Mouse (Mus musculus) midbrain, embryonic 14.5 days (tissue): Measurements from ENCODE around the gene Nwd1. TPM values are rescaled to one million over a fixed set of nuclear protein-coding genes. Genes with fewer than 3 reads are reported as not detected.

Experiments used
- ATAC-seq: fragments of 200-750 bp; cut with Nextera tagmentation; 2 replicates; pipeline ENCODE4 v1.8.0; 2017; ENCODE audit warnings: moderate number of reproducible peaks, moderate library complexity; ENCODE audit not compliant: low FRiP score, low TSS enrichment
- DNase-seq: peaks from one replicate; pipeline ENCODE4 v3.0.0-alpha.2; 2015
- H3K27ac ChIP-seq: fragments of 300-500 bp; sonication (generic); replicated peaks from 2 replicates; pipeline ENCODE4 v1.5.1; 2014; ENCODE audit warnings: mild to moderate bottlenecking, low read depth, low read length, moderate library complexity
- H3K27me3 ChIP-seq: fragments of 300-500 bp; sonication (generic); 2 replicates; pipeline ENCODE4 v1.6.1; 2014; ENCODE audit warnings: low read length, control low read depth, mixed read lengths; ENCODE audit not compliant: control insufficient read depth, insufficient read depth
- H3K36me3 ChIP-seq: fragments of 300-500 bp; sonication (generic); 2 replicates; pipeline ENCODE4 v1.6.1; 2014; ENCODE audit warnings: low read length, control low read depth; ENCODE audit not compliant: control insufficient read depth, insufficient read depth
- H3K4me1 ChIP-seq: fragments of 300-500 bp; sonication (generic); 2 replicates; pipeline ENCODE4 v1.6.1; 2014; ENCODE audit warnings: mild to moderate bottlenecking, antibody characterized with exemption, low read length, control low read depth; ENCODE audit not compliant: control insufficient read depth, insufficient read depth
- H3K4me2 ChIP-seq: fragments of 300-500 bp; sonication (generic); 2 replicates; pipeline ENCODE4 v1.6.1; 2014; ENCODE audit warnings: mild to moderate bottlenecking, low read length, moderate library complexity
- H3K4me3 ChIP-seq: fragments of 300-500 bp; sonication (generic); replicated peaks from 2 replicates; pipeline ENCODE4 v1.5.1; 2014; ENCODE audit warnings: low read depth, low read length
- H3K9ac ChIP-seq: fragments of 300-500 bp; sonication (generic); replicated peaks from 2 replicates; pipeline ENCODE4 v1.6.1; 2014; ENCODE audit warnings: mild to moderate bottlenecking, low read length, moderate library complexity
- H3K9me3 ChIP-seq: fragments of 300-500 bp; sonication (generic); 2 replicates; pipeline ENCODE4 v1.6.1; 2016; ENCODE audit warnings: low read length, control low read depth, mixed read lengths; ENCODE audit not compliant: control insufficient read depth
- WGBS: fragments of 180-500 bp; shearing (Covaris S2); extraction: QIAGEN DNeasy Blood & Tissue Kit; methylation state at CpG from one replicate; pipeline ENCODE4 v1.1.7; 2014; 5-methylcytosine and 5-hydroxymethylcytosine counted together
- microRNA-seq: library from miRNA; unstranded; fragments of <30 nt; microRNA quantifications from one replicate; pipeline ENCODE4, GENCODE M21; 2016
- polyA plus RNA-seq: library from polyadenylated mRNA; unstranded; fragments of >200 nt; fragmentation: Nextera tagmentation; extraction: Ambion mirVana; gene quantifications from 2 replicates; pipeline ENCODE4 v1.2.1, GENCODE M21; 2014

Nwd1 gene
- polyA plus RNA-seq, 1 experiment from 2014 or later: 1.1 TPM

DNA sequence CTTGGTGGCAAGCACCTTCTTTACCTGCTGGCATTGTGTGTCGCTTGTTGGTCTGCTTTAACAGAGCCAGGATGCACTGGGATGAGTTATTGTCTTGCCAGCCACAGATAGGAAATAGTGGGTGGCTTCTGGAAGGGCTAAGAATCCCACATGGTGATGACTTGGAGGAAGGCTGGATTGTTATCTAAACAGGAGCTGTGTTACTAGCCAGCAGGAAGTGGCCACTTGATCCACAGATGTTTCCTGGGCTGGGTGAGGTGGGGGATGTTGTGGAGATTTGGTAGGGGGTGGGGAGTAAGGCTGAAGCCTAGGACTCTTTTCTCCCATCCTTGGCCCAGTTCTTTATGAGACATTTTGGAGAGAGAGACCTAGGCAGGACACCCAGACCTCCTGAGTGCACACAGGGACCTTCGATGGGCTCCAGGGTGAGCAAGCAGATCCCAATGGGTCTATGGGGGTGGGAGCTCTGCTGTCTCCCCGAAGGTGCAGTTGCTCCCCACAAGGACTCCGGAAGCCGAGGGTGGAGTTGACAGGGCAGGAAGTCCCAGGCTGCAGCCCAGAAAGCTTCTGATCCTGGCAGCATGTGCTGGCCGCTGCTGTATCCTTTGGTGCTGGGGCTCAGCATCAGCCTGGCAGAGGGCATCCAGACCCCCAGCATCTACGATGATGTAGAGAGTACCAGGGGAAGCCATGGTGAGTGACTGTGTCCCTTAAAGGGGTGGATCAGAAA, 115.0 kb downstream of the Nwd1 start, which contains the start of gene F2rl3:
F2rl3 (plus strand) TSS at position 559 of the 730 bp plus-strand sequence.
- H3K4me2 ChIP-seq: no peak within 1 kb of the TSS
- H3K9me3 ChIP-seq: no peaks in the 10 kb centered on the region
- ATAC-seq (no peak), DNase-seq (no peak)
- no peaks in the 10 kb centered on the region for H3K4me1 ChIP-seq
- peaks cover 23% of the 10 kb centered on the region for H3K36me3 ChIP-seq
- 88% methylated on average over 7 of the region's 7 CpGs for WGBS
- no peaks in the 10 kb centered on the region for H3K27me3 ChIP-seq
- no peak within 1 kb of the TSS for H3K9ac ChIP-seq
- no peak within 1 kb of the TSS for H3K4me3 ChIP-seq
- H3K27ac ChIP-seq: no peak within 1 kb of the TSS

DNA sequence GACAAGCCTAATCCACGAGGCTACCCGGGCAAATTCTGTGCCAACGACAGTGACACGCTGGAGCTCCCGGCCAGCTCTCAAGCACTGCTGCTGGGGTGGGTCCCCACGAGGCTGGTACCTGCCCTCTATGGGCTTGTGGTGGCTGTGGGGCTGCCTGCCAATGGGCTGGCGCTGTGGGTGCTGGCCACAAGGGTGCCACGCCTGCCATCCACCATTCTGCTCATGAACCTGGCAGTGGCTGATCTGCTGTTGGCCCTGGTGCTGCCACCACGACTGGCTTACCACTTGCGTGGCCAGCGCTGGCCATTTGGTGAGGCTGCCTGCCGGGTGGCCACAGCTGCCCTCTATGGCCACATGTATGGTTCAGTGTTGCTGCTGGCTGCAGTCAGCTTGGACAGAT, 115.8 kb downstream of the Nwd1 start:
- no peak overlapping the region for H3K4me2 ChIP-seq
- H3K4me1 ChIP-seq: peaks cover 7% of the 10 kb centered on the region; the same call in 1 of the 2 replicates
- no peak overlapping the region for H3K4me3 ChIP-seq
- H3K36me3 ChIP-seq: peaks cover 15% of the 10 kb centered on the region
- no peak overlapping the region for H3K27ac ChIP-seq
- ATAC-seq (no peak), DNase-seq (no peak)
- no peak overlapping the region for H3K9ac ChIP-seq
- no peaks in the 10 kb centered on the region for H3K27me3 ChIP-seq
- WGBS: 88% methylated on average over 12 of the region's 12 CpGs
- H3K9me3 ChIP-seq: no peaks in the 10 kb centered on the region

DNA sequence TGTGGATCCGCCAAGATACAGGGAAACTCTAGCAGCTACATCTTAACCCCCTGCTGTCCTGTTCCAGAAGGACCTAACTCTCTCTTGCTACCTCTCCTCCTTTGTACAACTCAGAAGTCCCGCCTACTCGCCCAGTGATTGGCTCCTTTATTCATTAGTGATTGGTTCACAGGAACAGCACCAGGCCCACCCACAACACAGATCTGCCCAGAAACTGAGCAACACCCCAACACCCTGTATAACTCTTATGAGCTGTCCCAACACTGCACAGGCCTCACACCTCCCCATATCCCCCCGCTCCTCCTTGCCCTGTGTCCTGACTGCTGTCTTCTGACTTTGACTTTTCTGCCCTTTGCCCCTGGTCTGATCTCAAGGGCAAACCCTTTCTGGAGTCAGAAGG, 119.2 kb downstream of the Nwd1 start:
- no peak for ATAC-seq
- Histone ChIP-seq H3K27ac (no peak overlapping the region), H3K4me3 (no peak overlapping the region), H3K27me3 (no peaks in the 10 kb centered on the region), H3K36me3 (no peaks in the 10 kb centered on the region), H3K4me1 (peaks cover 7% of the 10 kb centered on the region; the same call in 1 of the 2 replicates), H3K4me2 (no peak overlapping the region), H3K9me3 (no peaks in the 10 kb centered on the region), H3K9ac (no peak overlapping the region)
- WGBS: 68% methylated on average over 4 of the region's 4 CpGs
- DNase-seq: no peak

DNA sequence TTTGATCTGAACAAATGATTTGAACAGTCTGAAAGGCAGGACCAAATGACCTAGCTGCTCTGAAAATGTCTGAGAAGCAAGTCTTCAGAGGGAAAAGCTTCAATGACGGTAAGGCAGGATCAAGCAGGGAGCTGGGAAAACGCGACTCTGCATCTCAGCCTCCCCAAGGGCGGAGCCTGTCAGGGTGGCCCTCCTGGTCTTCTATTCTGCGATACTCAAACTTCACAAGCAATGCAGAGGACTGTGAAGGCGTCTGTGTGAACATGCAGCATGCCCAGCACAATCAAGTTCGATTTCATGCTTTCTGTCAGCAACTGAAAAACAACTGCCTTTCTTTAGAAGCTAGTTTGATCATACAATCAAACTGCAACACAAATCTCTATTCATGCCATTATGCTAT, 120.3 kb downstream of the Nwd1 start:
- Histone ChIP-seq H3K36me3 (no peaks in the 10 kb centered on the region), H3K4me1 (peaks cover 7% of the 10 kb centered on the region; the same call in 1 of the 2 replicates), H3K4me2 (no peak overlapping the region), H3K4me3 (no peak overlapping the region), H3K9ac (no peak overlapping the region), H3K9me3 (no peaks in the 10 kb centered on the region), H3K27me3 (no peaks in the 10 kb centered on the region), H3K27ac (no peak overlapping the region)
- DNase-seq (peak; percentile 51), ATAC-seq (peak; percentile 44; the same call in 1 of the 2 replicates)
- 15% methylated on average over 7 of the region's 7 CpGs for WGBS

Small RNA genes within 50 kb of the gene (microRNA-seq; reads per million reads assigned to microRNA genes)
- gene Gm26237: not detected

Other genes with a start within 250 kb of the Nwd1 start
- 60.8 and 72.5 TPM in 2 replicates for gene Eps15l1, start 225.3 kb upstream of the Nwd1 start, polyA plus RNA-seq
- gene Calr3, start 202.8 kb upstream of the Nwd1 start, polyA plus RNA-seq: 0.86 and 1.1 TPM in 2 replicates
- gene 1700030K09Rik, start 202.8 kb upstream of the Nwd1 start, polyA plus RNA-seq: 12.6 and 17.0 TPM in 2 replicates
- gene Cherp, start 171.5 kb upstream of the Nwd1 start, polyA plus RNA-seq: 41.5 and 54.3 TPM in 2 replicates
- 9.7 and 10.0 TPM in 2 replicates for gene Slc35e1, start 154.1 kb upstream of the Nwd1 start, polyA plus RNA-seq
- 14.3 and 16.4 TPM in 2 replicates for gene Med26, start 98.4 kb upstream of the Nwd1 start, polyA plus RNA-seq
- gene Smim7, start 75.6 kb upstream of the Nwd1 start, polyA plus RNA-seq: 142 and 150 TPM in 2 replicates
- gene Tmem38a, start 74.7 kb upstream of the Nwd1 start, polyA plus RNA-seq: 21.1 and 21.5 TPM in 2 replicates
- 191 and 211 TPM in 2 replicates for gene Sin3b, start 76.6 kb downstream of the Nwd1 start, polyA plus RNA-seq
- 0.63 and 0.74 TPM in 2 replicates for gene F2rl3, start 115.2 kb downstream of the Nwd1 start, polyA plus RNA-seq